Mouse (Mus musculus) cortical plate, adult 2 months (tissue): ENCODE data around the gene H13.

Experiments used
- CTCF ChIP-seq: fragments of 200-500 bp; IDR thresholded peaks from 2 replicates; pipeline ENCODE4 v1.5.1; 2011; ENCODE audit warnings: mild to moderate bottlenecking, control low read depth, low read length; ENCODE audit not compliant: insufficient read depth; ENCODE audit errors: extremely low read depth
- POLR2A ChIP-seq: fragments of 200-500 bp; IDR thresholded peaks from 2 replicates; pipeline ENCODE4 v1.6.1; 2011; ENCODE audit warnings: mild to moderate bottlenecking, low read length, control low read depth; ENCODE audit not compliant: insufficient read depth; ENCODE audit errors: extremely low read depth

- no peak for TF ChIP-seq CTCF
- TF ChIP-seq POLR2A, result no peak
Observed at GRCm38 (mm10) chr2:152679701-152680355, 10.6 kb downstream of the H13 start.
